Mouse (Mus musculus) liver, embryonic 14.5 days (tissue): ENCODE measurements at regions not wholly inside any gene's neighbourhood (a gene's known extent, or its start where the extent isn't known, plus 50 kb on each side); places are given as distances from the start of the nearest gene placed in this dataset.

Experiments used
- ATAC-seq: fragments of 200-750 bp; cut with Nextera tagmentation; 2 replicates; pipeline ENCODE4 v1.8.0; 2017; ENCODE audit warnings: moderate number of reproducible peaks, mild to moderate bottlenecking, moderate library complexity; ENCODE audit not compliant: insufficient read depth
- DNase-seq, 3 experiments: peaks; one replicate each; pipeline ENCODE4 v3.0.0-alpha.2; 2012 to 2013; ENCODE audit warnings: low read depth in 3 of 3, low spot score in 3 of 3
- H3K27ac ChIP-seq: fragments of 300-500 bp; sonication (generic); 2 replicates; pipeline ENCODE4 v1.5.1; 2014; ENCODE audit warnings: moderate library complexity, mild to moderate bottlenecking, control low read depth, inconsistent platforms
- H3K27me3 ChIP-seq: fragments of 300-500 bp; sonication (generic); 2 replicates; pipeline ENCODE4 v1.6.1; 2014; ENCODE audit warnings: mild to moderate bottlenecking, low read length, moderate library complexity; ENCODE audit not compliant: control insufficient read depth, insufficient read depth
- H3K36me3 ChIP-seq: fragments of 300-500 bp; sonication (generic); replicated peaks from 2 replicates; pipeline ENCODE4 v1.6.1; 2014; ENCODE audit warnings: low read depth; ENCODE audit not compliant: control insufficient read depth, insufficient read depth
- H3K4me1 ChIP-seq, 2 experiments: fragments of 200-500 bp in 1 of 2; fragments of 300-500 bp in 1 of 2; sonication (generic) in 1 of 2; replicated peaks; 2 replicates each; pipeline ENCODE4 v1.6.1; 2012 to 2014; ENCODE audit warnings: antibody characterized with exemption in 1 of 2, inconsistent platforms in 1 of 2, low read length in 1 of 2; ENCODE audit not compliant: control insufficient read depth in 2 of 2, insufficient read depth in 2 of 2
- H3K4me2 ChIP-seq: fragments of 300-500 bp; sonication (generic); 2 replicates; pipeline ENCODE4 v1.6.1; 2014; ENCODE audit warnings: low read depth, mild to moderate bottlenecking, control low read depth, moderate library complexity
- H3K4me3 ChIP-seq, 2 experiments: fragments of 200-500 bp in 1 of 2; fragments of 300-500 bp in 1 of 2; sonication (generic) in 1 of 2; 2 replicates each; pipeline ENCODE4 v1.5.1; 2012 to 2014; ENCODE audit warnings: low read depth in 2 of 2, low read length in 2 of 2, mild to moderate bottlenecking in 2 of 2, control low read depth in 1 of 2, inconsistent platforms in 1 of 2, moderate library complexity in 1 of 2; ENCODE audit not compliant: insufficient read depth in 1 of 2
- H3K9ac ChIP-seq: fragments of 300-500 bp; sonication (generic); replicated peaks from 2 replicates; pipeline ENCODE4 v1.6.1; 2014; ENCODE audit warnings: mild to moderate bottlenecking, control low read depth, moderate library complexity
- H3K9me3 ChIP-seq: fragments of 300-500 bp; sonication (generic); 2 replicates; pipeline ENCODE4 v1.6.1; 2016; ENCODE audit warnings: low read length, mixed read lengths; ENCODE audit not compliant: control insufficient read depth
- CTCF ChIP-seq: IDR thresholded peaks from 2 replicates; pipeline ENCODE4 v1.5.1; 2016; ENCODE audit warnings: antibody characterized with exemption, low read depth, control low read depth
- EP300 ChIP-seq: IDR thresholded peaks from 2 replicates; pipeline ENCODE4 v1.6.1; 2016; ENCODE audit warnings: antibody characterized with exemption, low read depth
- WGBS: fragments of 180-500 bp; shearing (Covaris S2); extraction: QIAGEN DNeasy Blood & Tissue Kit; methylation state at CpG from one replicate; pipeline ENCODE4 v1.1.7; 2014; ENCODE audit not compliant: insufficient replicate concordance; 5-methylcytosine and 5-hydroxymethylcytosine counted together

DNA sequence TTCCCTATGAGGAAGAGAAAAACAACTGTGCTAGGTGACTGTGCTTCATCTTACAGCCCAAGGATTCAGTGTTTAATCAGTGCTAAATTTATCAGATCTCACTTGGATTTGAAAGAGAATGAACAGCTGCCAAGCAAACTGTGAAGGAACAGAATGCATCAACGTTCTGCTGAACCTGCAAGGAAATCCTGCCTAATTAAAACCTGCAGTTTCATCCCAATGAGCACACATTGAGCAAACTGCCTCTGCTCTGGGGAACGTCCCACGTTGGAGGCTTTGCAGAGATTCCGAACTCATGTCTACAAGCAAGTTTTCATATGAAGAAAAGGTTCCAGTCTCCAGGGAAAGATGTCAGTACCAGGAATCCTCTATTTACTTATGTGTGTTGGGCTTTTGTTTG lies 171.6 kb upstream of the Pld5 start:
- DNase-seq (no peak), ATAC-seq (no peak)
- Histone ChIP-seq H3K9ac (no peak overlapping the region), H3K27ac (no peak overlapping the region), H3K27me3 (no peaks in the 10 kb centered on the region), H3K36me3 (no peaks in the 10 kb centered on the region), H3K4me3 (no peak overlapping the region), H3K9me3 (no peaks in the 10 kb centered on the region), H3K4me1 (no peaks in the 10 kb centered on the region), H3K4me2 (no peak overlapping the region)
- 56% methylated on average over 4 of the region's 4 CpGs for WGBS
- TF ChIP-seq EP300, result no peak
- TF ChIP-seq CTCF, result no peak

DNA sequence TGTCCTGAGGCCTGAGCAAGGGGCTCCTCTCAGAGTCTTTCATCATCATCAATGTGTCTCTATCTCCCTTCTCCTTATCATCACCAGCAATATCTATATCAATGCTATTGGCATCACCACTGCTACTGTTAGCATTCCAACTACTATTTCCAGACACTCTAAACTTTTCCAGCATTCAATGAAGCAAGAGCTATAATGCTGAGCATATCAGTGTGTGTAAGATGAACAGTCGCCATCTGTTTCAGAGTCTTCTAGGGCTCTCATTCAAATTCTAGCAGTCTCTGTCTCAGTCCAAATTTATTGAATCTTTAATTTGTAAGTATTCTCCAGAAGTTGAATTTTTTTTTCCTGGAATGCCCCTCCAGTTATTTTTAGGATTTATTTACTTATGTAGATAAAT lies 168.6 kb upstream of the Pld5 start:
- Histone ChIP-seq H3K36me3 (no peaks in the 10 kb centered on the region), H3K27me3 (no peaks in the 10 kb centered on the region), H3K9ac (no peak overlapping the region), H3K4me1 (no peaks in the 10 kb centered on the region), H3K9me3 (no peaks in the 10 kb centered on the region), H3K4me3 (no peak overlapping the region), H3K27ac (no peak overlapping the region), H3K4me2 (no peak overlapping the region)
- DNase-seq (no peak), ATAC-seq (no peak)
- 69% methylated on average over 1 of the region's 1 CpGs for WGBS
- no peak for TF ChIP-seq EP300
- no peak for TF ChIP-seq CTCF

DNA sequence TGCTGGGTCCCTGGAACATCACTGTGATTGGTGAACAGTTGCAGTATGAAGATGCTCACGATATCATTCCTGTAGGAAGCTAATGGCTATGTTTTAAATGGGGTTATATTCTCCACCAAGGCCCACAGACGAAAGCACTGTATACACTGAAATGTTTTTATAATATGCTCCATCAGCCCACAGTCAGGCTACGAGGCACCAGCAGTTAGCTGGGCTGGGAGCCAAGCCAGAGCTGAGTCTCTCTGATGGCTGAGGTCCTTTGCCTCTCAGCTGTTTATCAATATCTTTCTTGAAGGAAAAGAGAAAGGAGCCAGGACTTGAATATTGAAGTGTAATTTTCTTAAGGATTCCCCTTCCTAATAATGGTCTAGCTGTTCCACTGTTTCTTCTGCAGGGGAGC lies 165.1 kb upstream of the Pld5 start:
- H3K4me2 ChIP-seq, result no peak overlapping the region
- H3K4me3 ChIP-seq, result no peak overlapping the region
- H3K9me3 ChIP-seq, result no peaks in the 10 kb centered on the region
- 42% methylated on average over 3 of the region's 3 CpGs for whole genome bisulfite sequencing
- H3K27ac ChIP-seq, result no peak overlapping the region
- H3K27me3 ChIP-seq, result no peaks in the 10 kb centered on the region
- no peaks in the 10 kb centered on the region for H3K36me3 ChIP-seq
- no peaks in the 10 kb centered on the region for H3K4me1 ChIP-seq
- TF ChIP-seq CTCF (no peak), EP300 (no peak)
- DNase-seq (no peak), ATAC-seq (no peak)
- H3K9ac ChIP-seq, result no peak overlapping the region

DNA sequence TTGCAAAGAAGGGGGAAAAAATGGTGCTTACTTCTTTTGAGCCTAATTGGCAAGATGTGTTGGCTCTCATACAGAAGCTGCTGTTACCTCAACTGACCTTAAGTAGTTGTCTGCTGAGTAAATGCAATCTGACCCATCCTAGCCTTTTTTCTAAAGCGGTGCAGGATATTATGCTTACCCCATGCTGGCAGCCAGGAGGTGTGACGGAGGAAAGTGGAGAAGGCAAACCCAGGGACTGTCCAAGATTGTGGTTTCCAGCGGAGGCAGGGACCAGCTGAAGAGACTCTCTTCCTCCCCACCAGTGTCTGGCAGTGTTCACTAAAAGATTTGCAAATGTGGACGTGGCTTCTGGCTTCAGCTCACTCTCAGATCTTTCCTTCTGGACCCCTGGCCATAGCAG lies 152.7 kb upstream of the Pld5 start:
- H3K9me3 ChIP-seq, result no peaks in the 10 kb centered on the region
- no peak overlapping the region for H3K4me3 ChIP-seq
- H3K4me1 ChIP-seq, result no peaks in the 10 kb centered on the region
- 36% methylated on average over 4 of the region's 4 CpGs for WGBS
- H3K27ac ChIP-seq, result no peak overlapping the region
- no peaks in the 10 kb centered on the region for H3K36me3 ChIP-seq
- DNase-seq, result no peak
- H3K9ac ChIP-seq, result no peak overlapping the region
- no peak for ATAC-seq
- H3K4me2 ChIP-seq, result no peak overlapping the region
- no peaks in the 10 kb centered on the region for H3K27me3 ChIP-seq
- TF ChIP-seq CTCF, result no peak
- TF ChIP-seq EP300, result no peak

DNA sequence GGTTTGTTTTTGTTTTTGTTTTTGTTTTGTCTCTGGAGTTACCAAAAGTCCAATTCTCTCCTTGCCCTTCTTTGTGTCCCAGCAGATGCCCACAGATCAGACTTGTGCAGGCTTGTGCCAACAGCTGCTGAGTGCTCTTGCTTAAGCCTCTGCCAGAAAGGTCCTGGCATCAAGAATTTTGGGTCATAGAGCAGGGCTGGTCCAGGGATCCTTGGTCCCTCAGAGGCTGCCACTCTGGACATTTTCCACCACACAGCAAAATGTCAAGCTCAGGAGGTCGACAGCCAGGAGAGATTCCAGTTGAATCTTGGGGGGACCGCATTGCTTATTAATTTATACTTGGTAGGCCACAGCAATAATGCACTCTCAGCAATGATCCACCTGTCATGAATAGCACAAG lies 151.9 kb upstream of the Pld5 start:
- no peak overlapping the region for H3K4me3 ChIP-seq
- no peaks in the 10 kb centered on the region for H3K9me3 ChIP-seq
- no peaks in the 10 kb centered on the region for H3K36me3 ChIP-seq
- no peak for TF ChIP-seq CTCF
- TF ChIP-seq EP300, result no peak
- no peaks in the 10 kb centered on the region for H3K27me3 ChIP-seq
- 52% methylated on average over 2 of the region's 2 CpGs for WGBS
- DNase-seq (no peak), ATAC-seq (no peak)
- no peak overlapping the region for H3K9ac ChIP-seq
- H3K27ac ChIP-seq, result no peak overlapping the region
- no peak overlapping the region for H3K4me2 ChIP-seq
- no peaks in the 10 kb centered on the region for H3K4me1 ChIP-seq

DNA sequence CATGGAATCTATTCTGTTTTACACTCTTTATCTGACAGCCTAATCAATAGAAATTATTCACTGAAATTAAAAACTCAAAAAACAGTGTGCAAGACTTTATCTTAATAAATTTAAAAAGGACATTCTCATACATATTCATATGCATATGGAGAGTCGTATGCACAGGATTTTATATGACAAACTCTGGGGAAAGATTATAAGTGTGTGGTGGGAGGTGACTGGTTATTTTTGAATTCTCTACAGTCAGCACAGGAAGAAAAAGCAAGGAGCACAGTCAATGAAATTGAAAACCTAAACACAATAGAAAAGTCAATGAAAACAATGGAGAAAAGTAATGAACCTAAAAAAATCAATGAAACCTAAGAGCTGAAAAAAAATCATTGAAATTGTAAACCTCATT lies 142.1 kb upstream of the Pld5 start:
- H3K27ac ChIP-seq, result no peak overlapping the region
- no peak overlapping the region for H3K4me3 ChIP-seq
- no peak for TF ChIP-seq EP300
- no peak for TF ChIP-seq CTCF
- no peak overlapping the region for H3K4me2 ChIP-seq
- H3K36me3 ChIP-seq, result no peaks in the 10 kb centered on the region
- no peak overlapping the region for H3K9ac ChIP-seq
- no peaks in the 10 kb centered on the region for H3K4me1 ChIP-seq
- 54% methylated on average over 1 of the region's 1 CpGs for WGBS
- DNase-seq, result no peak
- no peaks in the 10 kb centered on the region for H3K9me3 ChIP-seq
- ATAC-seq, result no peak
- H3K27me3 ChIP-seq, result no peaks in the 10 kb centered on the region
